Mouse (Mus musculus): ENCODE data around the gene Olfr594.
"Not testable (repeated sequence)": the region's sequence is repeated elsewhere in the genome, so short reads cannot be mapped to it uniquely, and the experiment has no call there.

Gene Olfr594

DNA sequence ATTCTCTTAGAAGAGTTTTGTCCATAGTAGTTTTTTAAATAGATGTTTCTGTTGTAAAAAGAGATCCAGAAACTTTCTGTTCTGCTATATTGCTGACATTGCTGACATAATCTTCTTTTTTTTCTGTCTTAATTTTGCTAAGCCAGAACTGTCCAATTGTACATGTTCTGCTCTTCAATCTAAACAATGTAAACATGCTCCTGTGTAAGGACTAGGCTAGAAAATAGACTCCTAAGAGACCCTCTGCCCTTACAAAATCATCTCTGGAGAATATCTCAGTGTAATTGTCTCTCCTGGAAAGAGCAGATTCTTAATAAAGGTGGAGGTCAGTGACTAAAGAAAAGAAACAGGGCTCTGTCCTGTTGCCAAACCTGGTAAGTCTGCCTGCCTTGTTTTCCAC lies at the start of gene Olfr594:
Gene Olfr594 (plus strand): TSS at position 301 of the 400 bp plus-strand sequence.
- DNase-seq (ENCODE audit: low read depth, low spot score) = no peak

DNA sequence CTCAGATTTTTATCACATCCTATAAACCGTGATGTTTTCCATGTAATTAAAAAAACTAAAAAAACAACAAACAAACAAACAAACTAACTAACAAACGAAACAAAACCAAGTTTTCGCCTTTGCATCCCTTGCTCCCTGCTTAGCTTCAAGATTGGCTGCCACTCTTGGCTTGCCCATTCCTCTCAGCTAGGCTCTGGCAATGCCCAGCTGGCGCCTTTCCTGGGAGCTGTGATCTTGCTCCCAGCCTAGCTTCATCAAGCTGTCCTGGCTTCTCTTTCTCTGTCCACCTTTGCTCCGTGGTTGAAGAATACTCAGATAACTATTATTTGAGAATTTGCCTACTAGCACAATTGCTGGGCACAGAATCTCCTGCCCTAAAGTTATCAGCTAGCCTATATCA lies 47.1 kb upstream of the Olfr594 start:
- no peak for DNase-seq (ENCODE audit: low read depth, low spot score)

DNA sequence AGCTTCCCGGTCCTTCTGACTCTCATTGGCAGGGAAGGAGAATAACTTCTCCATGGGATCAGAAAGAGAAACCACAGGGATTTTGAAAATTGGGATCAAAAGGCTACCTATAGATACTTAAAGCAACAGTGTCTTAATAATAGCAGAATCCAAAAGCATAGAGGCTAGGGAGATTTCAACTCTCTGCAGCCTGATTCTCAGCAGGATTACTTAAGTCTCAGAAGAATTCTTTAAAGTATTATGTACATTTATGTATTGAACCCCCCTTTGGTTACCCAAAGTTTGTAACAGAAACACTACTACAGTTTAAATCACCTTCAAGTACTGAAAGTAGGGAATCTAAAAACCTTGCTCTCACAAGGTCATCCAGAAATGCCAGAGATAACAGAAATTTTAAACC lies 38.6 kb upstream of the Olfr594 start, which contains the start of gene Olfr591:
Gene Olfr591 (minus strand): TSS at position 101 of the 400 bp plus-strand sequence.
- DNase-seq (ENCODE audit: low read depth, low spot score) = no peak

DNA sequence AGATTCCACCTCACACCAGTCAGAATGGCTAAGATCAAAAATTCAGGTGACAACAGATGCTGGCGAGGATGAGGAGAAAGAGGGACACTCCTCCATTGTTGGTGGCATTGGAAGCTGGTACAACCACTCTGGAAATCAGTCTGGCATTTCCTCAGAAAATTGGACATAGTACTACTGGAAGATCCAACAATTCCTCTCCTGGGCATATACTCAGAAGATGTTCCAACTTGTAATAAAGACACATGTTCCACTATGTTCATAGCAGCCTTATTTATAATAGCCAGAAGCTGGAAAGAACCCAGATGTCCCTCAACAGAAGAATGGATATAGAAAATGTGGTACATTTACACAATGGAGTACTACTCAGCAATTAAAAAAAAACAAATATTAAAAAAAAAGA lies 32.3 kb upstream of the Olfr594 start, which contains the start of gene Olfr592:
Gene Olfr592 (plus strand): TSS at position 301 of the 400 bp plus-strand sequence.
- not testable (repeated sequence) for DNase-seq (ENCODE audit: low read depth, low spot score)

DNA sequence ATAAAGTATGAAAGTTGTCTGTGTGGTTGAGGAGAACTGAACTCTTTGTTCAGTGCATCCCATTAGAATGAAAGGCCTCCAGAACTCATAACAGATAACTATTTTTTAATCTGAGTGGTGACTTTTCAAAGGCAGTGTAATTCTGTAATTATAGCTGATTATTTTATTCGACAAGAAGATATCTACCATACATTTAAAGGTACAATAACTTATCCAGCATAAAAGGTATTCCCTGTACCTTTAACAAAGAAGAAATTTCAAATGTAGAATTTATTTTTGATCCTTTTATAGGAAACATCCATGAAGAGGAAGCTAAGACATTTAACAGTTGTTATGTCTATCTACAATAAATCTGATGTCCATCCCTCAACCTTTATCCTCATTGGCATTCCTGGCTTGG lies 5.2 kb upstream of the Olfr594 start, which contains the start of gene Olfr593:
Gene Olfr593 (plus strand): TSS at position 301 of the 400 bp plus-strand sequence.
- no peak for DNase-seq (ENCODE audit: low read depth, low spot score)

DNA sequence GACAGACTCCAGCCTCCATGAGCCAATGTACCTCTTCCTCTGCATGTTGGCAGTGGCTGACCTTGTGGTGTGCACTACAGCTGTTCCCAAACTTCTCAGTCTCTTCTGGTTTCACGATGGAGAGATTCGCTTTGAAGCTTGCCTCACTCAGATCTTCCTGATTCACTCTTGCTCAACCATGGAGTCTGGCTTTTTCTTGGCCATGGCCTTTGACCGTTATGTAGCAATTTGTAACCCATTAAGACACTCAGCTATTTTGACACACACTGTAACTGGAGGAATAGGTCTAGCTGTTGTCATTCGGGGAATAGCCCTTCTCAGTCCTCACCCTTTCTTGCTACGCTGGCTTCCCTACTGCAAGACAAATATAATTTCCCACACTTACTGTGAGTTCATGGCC lies 4.7 kb upstream of the Olfr594 start:
- DNase-seq (ENCODE audit: low read depth, low spot score) = not testable (repeated sequence)

DNA sequence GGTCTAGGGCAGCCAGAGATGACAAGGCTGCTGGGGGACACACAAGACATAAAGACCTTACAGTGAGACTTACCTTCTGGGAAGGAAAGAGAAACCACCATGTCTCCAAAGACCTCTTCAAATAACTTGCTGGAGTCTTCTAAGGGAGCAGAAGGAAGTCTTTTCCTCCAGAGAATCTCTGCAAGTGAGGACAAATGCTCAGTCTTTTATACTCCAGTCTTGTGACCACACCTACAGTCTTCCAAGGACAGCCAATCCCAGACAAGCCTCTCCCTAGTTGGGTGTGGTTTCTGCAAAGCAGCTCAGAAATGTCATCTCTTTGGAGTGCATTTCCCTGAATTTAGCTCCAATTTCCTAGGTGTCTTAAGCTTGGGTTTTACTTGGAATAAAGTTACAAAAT lies 35.6 kb downstream of the Olfr594 start, which contains the start of gene Usp17ld:
Gene Usp17ld (minus strand): TSS at position 101 of the 400 bp plus-strand sequence.
- not testable (repeated sequence) for DNase-seq (ENCODE audit: low read depth, low spot score)

All from retina, adult 2 months (tissue).